Mouse (Mus musculus) right cerebral cortex, postnatal 25 days (tissue): ENCODE measurements at regions not wholly inside any gene's neighbourhood (a gene's known extent, or its start where the extent isn't known, plus 50 kb on each side); places are given as distances from the start of the nearest gene placed in this dataset.
A peak's percentile ranks its signal among the peaks of the same experiment; 100 is the strongest.

ENCODE experiments used
- DNase-seq: peaks from one replicate; pipeline ENCODE4 v3.0.0; 2022

DNA sequence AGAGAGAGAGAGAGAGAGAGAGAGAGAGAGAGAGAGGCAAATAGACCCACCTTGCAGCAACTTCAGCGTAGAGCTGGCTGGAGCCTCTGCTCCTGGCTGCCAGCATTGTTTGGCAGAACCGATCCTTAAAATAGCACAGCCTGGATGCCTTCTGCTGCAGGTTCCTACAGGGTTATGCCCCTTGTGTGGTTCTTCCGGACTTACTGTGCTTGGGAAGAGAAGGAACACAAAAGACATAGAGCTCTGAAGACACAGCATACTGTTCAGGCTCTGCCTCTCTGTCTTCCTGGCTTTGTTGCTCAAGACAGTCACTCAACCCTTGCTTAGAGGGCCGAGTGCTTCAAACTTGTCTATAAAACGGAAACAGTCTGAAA, 86.2 kb upstream of the Slc25a26 start:
- DNase-seq: no peak

DNA sequence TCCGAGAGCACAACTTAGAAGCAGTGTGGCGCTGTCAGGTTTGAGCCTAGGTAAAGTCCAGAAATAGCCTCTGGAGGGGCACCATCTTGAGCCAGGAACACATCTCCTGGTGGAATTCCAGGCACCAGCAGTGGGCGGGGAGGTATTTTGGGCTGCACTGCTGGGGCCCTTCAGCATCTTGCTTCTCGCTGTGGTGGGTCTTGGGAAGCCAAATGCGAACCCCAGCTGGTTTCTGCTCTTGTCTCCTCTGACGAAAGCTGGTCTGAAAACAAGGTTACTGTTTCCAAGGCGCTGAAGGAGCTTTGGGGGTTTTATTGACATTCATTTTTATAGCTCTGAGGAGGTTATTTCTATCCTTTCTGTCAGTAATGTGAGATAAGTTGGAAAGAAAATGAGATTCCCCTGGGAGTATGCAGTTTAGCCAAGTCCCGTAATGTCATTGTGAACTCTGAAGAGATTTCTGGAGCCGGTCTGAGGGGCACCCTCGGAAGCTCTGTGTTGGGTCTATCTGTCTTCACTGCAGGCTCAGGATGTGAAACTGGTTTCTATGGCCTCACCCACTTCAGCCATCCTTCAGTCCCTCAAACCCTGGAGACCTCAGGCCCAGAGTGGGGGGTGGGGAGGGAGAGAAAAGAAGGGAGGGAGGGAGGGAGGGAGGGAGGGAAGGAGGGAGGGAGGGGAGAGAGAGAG, 86.7 kb upstream of the Slc25a26 start:
- peak; percentile 31 for DNase-seq

DNA sequence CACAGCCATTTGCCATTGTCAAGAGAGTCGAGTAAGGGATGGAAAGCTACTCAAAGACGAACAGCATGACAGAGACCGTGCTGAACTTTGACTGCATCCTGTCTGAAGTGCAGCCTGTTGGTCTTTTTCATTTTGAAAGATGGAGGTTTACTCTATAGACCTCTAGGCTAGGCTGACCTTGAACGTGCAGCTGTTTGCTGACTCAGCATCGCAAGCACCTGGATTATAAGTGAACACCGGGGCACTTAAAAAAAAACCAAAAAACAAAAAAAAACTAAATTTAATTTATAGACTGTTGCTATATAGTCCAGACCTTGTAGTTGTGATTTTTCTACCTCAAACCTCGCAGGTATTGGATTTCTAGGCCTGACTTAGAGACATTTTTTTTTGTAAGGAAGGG, 87.8 kb upstream of the Slc25a26 start:
- no peak for DNase-seq

DNA sequence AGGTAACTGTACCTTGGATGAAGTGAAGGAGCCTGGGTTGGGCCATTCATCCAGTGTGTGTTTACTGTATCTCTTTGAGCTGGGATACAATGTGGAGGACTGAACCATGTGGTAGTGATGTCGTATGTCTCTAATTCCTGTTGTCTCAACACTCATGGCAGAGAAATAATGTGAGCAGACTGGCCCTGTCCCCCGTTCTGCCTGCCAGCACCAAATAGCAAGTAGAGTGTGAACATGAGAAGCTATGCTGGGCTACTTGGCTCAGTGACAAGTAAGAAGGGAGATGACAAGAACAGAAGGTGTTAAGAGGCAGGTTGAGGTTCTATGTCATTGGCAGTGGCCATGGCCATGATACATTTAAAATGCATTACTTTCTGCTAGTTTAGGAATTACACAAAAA, 89.7 kb upstream of the Slc25a26 start:
- DNase-seq: no peak

DNA sequence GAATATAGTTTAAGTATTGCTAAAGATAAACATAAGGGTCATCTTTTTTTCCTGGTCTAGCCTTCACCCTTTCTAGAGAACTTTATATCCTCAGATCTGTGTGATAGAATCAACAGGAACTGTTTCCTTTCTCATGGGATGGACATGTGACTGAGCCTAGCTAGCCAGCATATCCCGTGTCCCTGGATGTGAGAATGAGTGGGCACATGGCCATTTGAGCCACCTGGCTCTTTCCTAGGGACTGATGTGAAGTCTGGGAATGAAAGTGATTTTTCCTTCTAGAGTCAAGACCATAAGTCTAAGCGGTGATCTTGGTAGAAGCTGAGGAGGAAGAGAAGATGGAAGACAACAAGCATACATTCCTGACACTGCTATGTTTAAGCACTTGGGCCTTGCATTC, 91.1 kb upstream of the Slc25a26 start:
- DNase-seq: no peak

DNA sequence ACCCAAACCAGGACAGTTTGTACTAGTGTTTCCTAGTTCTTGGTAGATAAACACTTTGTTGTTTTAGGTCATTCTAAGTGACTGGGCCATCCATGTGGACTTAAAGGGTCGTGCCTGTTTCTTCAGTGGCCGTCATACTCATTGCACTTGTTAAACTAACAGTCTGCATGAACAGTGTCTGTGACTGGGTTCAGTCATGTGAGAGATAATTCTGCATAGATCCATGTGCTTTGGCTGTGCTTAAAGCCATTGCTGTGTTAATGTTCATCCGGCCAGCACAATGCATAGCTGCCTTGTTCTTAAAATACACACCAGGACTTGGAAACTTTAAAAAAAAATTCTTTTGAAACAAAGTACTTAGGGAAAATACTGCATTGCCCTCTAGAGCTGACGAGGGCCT, 92.4 kb upstream of the Slc25a26 start:
- DNase-seq: no peak

DNA sequence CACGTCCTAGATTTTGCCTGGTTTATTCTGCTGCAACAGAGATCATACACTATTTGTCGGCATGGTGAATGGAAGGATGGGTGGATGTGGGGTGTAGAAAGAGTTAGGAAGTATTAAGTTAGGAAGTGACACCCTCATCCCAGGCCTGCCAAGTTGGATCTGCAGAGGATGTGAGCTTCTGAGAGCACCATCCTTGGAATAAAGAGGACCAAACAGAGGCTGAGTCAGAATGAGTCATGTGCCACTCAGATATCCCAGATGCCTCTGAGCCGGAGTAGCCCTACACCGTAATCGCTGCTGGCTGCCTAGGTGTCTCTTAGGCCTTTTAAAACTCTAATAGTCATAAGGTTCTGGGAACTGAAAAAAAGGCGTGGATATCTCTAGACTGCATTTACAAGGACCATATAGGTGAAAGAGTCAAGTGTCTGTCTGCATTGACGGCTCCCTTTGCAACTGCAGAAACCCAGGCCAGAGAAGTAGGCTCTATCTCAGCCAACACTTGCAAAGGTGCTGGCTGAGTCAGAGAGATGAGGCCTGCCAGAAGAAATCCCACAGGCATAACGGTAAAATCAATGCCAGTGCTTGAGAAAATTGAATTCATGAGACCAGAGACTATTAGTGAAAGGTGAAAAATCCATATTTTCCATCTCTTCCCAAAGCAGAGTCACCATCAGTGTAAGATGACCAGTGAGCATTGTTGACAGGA, 94.6 kb upstream of the Slc25a26 start:
- peak; percentile 38 for DNase-seq

DNA sequence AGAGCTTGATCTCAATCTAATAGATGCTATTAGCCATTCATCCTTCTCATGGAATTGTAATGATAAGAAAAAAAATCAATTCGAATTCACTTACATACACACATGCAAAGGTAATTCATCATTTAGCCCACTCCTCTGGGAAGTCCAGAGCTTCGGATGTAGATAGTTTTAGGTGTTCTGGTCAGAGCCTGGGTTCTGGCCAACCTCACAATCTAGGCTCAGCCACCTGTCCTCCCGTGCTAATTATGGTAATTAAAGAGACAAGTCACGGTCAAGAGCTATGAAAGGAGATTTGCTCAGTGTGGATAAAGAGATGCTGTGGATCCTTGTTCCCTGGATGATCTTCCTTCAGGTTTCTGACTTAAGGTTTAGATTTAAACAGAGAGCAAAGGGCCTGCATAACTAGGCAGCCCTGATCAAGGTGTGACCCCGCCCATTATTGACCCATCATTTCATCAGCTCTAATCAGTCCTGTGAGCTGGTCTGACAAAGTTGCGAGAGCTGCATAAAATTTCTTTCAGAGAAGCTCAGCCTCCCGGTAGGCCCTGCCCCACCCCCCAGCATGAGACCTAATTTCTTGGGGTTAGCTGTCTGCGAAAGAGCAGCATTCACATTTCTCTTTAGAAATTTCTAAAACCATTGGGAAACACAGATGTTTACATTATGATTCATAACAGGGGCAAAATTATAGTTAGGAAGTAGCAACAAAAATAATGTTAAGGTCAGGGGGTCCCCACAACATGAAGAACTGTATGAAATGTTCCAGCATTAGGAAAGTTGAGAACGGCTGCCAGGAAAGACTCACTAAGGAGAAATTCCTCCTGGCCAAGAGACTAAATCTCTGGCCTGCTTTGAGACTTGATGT, 98.3 kb upstream of the Slc25a26 start:
- DNase-seq: no peak

DNA sequence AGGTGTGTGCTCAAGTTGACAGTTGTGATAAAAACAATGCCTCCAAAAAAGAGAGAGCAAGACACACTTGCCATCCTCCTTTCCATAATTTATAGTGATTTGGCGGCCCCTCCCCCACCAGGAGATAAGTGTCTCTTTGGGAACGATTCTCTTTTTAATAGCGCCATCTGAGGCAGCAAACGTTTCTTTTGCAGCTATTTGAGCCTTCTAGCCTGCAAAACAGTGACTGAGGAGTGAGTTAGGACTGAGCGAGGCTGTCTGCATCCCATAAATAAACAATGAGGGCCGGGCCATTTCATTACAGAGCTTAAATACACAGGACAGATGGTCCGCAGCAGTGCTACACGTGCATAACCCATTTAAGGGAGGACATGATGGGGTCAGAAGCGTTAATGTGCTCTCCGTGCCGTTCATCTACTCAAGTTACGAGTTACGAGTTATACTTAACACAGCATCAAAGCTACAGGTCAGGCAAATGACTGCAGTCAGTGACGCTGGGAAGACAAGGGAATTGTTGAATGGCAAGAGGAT, 99.0 kb upstream of the Slc25a26 start:
- peak; percentile 11 for DNase-seq

DNA sequence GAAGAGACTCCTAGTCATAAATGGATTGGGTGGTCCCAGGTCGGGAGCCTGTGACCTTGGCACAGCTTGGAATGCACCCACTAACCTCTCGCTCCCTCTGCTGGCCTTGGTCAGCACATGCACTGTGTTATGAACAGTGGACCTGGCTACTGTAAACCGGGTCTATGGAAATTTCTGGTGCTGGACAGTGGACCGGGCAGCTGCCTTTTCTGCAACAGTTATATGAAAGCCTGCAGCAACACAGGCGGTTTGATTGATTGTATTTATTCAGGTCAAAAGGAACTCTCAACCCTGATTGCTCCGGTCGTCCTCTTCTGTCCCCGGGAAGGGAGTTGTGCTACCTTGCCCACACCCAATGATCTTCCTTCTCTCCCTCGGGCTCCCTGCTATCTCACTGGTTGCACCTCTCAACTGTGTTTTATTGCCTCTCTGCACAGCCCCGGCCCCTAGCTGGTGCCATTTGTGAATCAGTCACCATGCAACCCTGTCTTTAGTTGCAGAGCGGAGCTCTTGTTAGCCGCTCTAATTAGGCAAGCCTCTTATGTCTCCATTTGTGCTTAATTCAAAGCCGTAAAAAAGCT, 99.6 kb upstream of the Slc25a26 start:
- DNase-seq: peak; percentile 21

DNA sequence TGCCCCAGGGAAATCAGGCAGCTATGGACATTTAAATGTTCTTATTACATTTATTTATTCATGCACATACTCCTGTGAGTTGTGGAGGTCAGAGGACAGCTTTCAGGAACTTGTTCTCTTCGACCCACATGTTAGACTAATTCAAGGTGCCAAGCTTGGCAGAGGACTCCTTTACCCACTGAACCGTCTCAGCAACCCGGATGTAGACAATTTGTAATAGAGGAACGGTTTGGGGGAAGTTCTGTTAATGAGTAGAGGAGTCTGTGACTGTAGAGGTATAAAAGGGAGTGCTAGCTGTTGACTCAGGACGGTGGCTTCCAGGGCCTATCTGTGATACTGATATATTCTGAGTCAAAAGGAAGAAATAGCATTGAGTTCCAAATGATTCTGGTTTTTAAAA, 107.4 kb upstream of the Magi1 start:
- DNase-seq: no peak

DNA sequence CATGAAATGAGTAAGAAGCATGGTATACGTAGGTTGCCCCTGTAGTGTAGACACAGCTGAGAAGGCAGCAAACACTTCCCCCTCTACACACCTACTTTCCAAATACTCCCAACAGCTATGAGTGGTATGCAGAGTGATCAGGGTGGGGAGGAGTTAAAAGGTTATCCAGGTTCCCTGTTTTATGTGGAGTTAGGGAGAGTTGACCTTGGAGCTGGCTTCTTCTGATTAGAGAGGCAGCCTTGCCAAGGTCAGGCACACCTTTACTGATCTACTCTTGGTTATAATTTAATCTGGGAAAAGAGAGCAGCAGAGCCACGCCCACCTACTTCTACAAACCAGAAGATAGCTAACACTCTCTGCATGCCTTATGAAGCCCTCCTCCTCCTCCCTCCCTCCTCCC, 106.7 kb upstream of the Magi1 start:
- DNase-seq: no peak

DNA sequence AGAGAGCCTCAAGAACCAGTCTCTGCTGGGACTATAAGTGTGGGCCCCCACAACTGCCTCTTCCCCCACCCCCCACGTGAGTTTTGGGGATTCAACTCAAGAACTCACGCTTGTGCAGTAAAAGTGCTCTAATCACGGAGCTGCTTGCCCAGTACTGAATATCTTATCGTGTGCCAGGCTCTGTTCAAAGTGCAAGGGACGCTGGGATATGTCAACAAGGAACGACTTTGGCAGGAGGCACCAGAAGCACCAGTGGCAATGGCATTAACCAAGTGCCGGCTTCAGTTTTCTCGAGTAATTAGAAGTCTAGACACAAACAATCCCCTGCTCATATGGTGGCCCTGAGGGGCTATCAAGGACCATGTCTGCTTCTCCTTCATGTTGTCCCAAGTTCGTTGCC, 106.0 kb upstream of the Magi1 start:
- DNase-seq: no peak

DNA sequence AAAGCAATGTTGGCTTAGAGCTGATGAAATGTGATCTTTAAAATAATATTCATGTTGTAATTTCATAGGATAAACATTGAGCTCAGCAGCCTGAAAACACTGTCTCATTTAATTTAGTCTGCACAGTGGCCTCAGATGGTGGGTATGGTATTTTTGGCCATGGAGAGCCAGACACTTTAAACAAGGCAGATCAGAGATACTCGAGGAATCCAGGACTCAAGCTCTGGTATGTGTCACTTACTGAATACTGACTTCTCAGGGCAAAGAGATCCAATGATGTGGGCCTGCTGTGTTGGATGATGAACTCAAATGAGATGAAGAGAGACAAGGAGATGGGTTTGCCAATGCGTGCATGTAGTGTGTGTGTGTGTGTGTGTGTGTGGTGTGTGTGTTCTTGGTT, 103.9 kb upstream of the Magi1 start:
- DNase-seq: no peak

DNA sequence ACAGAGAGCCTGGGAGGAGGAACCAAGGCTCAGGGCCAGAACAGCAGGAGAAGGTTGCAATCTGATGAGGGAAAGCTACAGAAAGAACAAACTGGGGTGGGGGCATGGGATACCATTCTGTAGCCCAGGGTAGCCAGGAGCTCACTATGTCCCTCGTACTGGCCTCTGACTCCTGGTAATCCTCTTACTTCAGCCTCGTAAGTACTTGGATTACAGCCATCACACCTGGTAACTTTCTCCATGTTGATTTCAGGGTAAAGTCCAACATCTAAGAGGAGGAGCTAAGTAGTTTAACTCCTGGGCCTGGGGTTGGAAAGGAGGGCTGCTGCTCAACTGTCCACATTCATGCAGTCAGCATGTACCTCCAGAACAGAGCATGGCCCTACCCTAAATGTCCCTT, 101.8 kb upstream of the Magi1 start:
- no peak for DNase-seq

DNA sequence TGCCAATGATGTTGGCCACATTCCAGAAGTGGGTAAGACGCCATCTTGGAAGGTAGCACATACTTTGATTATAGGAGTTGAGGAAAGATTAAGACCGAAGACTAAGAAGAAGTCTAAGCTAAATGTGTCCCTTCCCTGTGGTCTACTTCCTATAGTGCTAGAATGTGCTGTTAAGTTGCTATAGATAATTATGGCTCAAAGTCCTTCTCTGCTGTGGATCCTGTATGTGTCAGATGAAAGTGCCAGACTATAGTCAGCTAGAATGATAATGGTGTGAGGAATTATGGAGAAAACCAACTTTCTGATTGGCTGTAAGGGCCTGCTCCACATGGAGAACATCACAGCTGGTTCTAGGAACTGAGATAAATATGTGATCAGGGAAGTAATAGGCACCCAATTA, 86.3 kb upstream of the Magi1 start:
- DNase-seq: no peak

DNA sequence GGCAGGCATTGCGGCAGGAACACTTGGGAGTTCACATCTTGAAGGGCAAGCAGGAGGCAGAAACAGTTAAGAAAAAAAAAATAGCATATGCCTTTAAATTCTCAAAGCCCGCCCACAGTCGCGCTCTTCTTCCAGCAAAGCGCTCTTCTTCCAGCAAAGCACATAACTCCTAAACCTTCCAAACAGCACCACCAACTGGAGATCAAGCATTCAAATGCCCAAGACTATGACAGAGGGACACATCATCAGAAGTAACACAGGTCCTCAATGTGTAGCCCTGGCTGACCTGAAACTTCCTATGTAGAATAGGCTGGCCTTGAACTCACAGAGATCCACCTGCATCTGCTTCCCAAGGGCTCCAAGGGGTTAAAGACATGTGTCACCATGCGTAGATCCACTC, 80.2 kb upstream of the Magi1 start:
- no peak for DNase-seq

DNA sequence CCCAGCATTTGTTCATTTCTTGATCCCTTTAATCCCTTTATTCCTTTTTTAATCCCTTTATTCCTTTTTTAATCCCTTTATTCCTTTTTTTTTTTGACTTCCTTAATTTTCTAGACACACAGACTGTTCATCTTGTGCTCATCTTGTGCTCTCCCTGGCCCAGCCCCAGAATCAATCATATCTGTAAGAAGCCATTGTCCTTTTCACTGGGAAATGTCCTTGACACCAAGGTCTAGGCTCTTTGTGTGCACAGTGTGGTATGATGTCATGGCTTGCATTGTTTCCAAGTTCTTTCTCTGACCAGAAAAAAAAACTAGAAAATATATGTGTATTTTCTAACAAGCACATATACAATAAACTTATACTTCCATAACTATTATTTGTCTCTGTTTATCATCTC, 78.9 kb upstream of the Magi1 start:
- no peak for DNase-seq

DNA sequence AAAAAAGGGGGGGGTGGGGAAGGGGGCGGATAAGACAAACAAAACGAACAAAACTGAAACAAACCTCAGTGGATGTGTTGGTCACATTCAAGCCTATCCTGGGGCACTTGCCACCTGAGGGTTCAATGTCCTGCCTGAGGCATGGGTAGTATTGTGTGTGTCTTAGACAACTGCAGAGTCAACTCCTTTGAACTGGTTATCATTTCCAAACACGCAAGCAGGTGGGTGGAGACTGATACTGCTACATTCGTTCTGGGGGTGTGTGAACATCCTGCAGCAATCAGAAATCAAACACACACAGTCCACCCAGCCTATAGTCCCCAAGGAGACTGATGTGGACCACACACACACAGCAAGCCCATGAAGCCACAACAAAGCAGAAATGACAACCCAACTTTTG, 73.9 kb upstream of the Magi1 start:
- no peak for DNase-seq

DNA sequence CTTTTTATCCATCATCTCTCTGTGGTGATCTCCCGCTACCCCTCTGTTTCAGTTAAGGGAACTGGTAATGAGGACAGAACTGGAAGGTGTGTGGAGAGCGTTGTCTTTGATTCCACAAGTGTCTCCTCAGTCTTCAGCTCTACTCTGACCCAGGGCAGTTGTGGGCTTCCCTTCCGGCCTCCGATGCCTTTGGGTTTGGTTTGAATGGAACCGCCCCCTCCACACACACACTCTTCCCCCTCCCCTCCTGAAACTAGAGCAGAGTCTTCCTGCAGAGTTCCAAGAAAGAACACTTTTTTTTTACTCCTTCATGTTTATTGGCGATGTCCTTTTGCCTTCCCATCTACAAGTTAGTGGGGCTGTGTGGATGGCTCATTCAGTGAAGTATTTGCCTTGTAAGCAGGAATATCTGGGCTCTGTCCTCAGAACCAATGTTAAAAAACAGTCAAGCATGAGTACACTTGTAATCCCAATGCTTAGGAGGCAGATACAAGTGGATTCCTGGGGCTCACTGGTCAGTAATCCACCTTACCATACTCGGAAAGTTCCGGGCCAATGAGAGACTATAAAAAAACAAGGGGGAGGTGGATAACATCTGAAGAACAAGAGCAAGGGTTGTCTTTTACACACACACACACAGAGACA, 70.9 kb upstream of the Magi1 start:
- no peak for DNase-seq

DNA sequence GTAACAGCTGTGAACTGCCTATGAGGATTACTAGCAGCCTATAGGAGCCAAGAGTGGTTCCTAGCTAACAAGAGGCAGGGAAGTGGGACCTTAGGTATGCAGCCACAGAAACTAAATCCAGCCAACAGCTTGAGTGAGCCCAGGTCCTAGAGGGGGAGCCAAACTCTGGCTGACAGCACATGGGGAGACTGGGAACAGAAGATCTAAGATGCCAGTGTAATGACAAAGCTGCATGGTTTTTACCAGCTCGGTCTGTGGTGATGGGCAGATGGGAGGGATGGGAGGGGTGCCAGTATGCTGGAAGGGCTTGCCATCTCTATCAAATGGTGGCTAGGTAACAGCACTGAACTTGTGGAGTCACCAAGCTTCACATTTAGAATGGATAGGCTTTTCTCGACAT, 60.6 kb upstream of the Magi1 start:
- no peak for DNase-seq

DNA sequence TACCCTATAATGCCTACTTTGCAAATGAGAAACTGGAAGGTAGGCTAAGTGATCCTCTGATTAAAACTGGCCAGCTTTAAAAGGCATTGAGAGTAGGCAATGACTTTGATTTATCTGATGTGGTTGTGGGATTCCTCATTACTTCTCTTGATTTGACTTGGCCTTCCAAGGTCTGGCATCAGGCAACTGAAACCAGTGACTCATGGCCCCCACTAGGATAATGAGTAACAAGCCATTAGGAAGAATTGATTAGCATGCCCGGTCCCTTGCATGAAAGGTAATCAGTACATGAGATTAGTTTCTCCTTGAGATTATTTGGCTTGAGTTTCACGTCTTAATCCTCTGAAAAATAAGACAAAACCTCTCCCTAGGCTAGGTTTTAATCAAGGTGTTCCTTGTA, 56.8 kb upstream of the Magi1 start:
- no peak for DNase-seq

DNA sequence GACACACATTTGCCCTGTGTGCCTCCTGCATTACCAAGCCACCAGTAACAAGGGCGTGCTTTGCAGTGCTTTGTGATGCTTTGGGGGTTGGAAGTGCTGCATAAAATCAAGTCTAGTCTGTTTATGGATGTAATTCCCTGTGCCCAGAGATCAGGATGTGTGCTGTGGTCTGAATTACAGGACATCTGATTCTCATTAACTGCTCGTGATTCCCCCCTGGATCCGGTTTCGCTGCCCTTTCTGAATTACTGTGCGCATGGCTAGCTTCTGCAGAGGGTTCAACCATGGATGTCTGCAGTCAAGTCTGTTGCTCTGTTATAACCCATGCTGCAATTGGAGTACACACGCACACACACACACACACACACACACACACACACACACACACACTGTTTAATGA, 52.5 kb upstream of the Magi1 start:
- DNase-seq: no peak
